Mouse (Mus musculus) cerebellum, adult 8-10 months (tissue): ENCODE data around the gene Mettl24.

Experiments used
- DNase-seq: peaks from one replicate; pipeline ENCODE4 v3.0.0; 2022

Mettl24 gene

GRCm38 (mm10) chr10:40685641-40686040 lies 2.6 kb downstream of the Mettl24 start:
- no peak for DNase-seq

GRCm38 (mm10) chr10:40686976-40687375 lies 3.9 kb downstream of the Mettl24 start:
- DNase-seq, result no peak

GRCm38 (mm10) chr10:40687407-40687806 lies 4.3 kb downstream of the Mettl24 start:
- no peak for DNase-seq

GRCm38 (mm10) chr10:40688266-40688665 lies 5.2 kb downstream of the Mettl24 start:
- no peak for DNase-seq

GRCm38 (mm10) chr10:40688873-40689272 lies 5.8 kb downstream of the Mettl24 start:
- no peak for DNase-seq

- DNase-seq, result no peak
Observed at GRCm38 (mm10) chr10:40698652-40699051, 15.6 kb downstream of the Mettl24 start.

GRCm38 (mm10) chr10:40711127-40711526 lies 28.0 kb downstream of the Mettl24 start:
- no peak for DNase-seq

GRCm38 (mm10) chr10:40713018-40713608 lies 30.0 kb downstream of the Mettl24 start:
- no peak for DNase-seq

- no peak for DNase-seq
Observed at GRCm38 (mm10) chr10:40713829-40714228, 30.7 kb downstream of the Mettl24 start.

GRCm38 (mm10) chr10:40715151-40715550 lies 32.1 kb downstream of the Mettl24 start:
- no peak for DNase-seq

- no peak for DNase-seq
Observed at GRCm38 (mm10) chr10:40716296-40716695, 33.2 kb downstream of the Mettl24 start.

- DNase-seq, result no peak
Observed at GRCm38 (mm10) chr10:40716713-40717112, 33.6 kb downstream of the Mettl24 start.

GRCm38 (mm10) chr10:40718362-40718761 lies 35.3 kb downstream of the Mettl24 start:
- DNase-seq, result no peak

GRCm38 (mm10) chr10:40719062-40719461 lies 36.0 kb downstream of the Mettl24 start:
- no peak for DNase-seq

GRCm38 (mm10) chr10:40720883-40721282 lies 37.8 kb downstream of the Mettl24 start:
- no peak for DNase-seq

GRCm38 (mm10) chr10:40724342-40724741 lies 41.3 kb downstream of the Mettl24 start:
- no peak for DNase-seq

GRCm38 (mm10) chr10:40725066-40725465 lies 42.0 kb downstream of the Mettl24 start:
- DNase-seq, result no peak

- no peak for DNase-seq
Observed at GRCm38 (mm10) chr10:40725471-40725870, 42.4 kb downstream of the Mettl24 start.

- DNase-seq, result no peak
Observed at GRCm38 (mm10) chr10:40726288-40726902, 43.3 kb downstream of the Mettl24 start.

- no peak for DNase-seq
Observed at GRCm38 (mm10) chr10:40726989-40727388, 43.9 kb downstream of the Mettl24 start.

GRCm38 (mm10) chr10:40730200-40730599 lies 47.1 kb downstream of the Mettl24 start:
- no peak for DNase-seq

- DNase-seq, result no peak
Observed at GRCm38 (mm10) chr10:40733291-40733690, 50.2 kb downstream of the Mettl24 start.

GRCm38 (mm10) chr10:40736172-40736571 lies 53.1 kb downstream of the Mettl24 start:
- no peak for DNase-seq

- DNase-seq, result no peak
Observed at GRCm38 (mm10) chr10:40737274-40738112, 54.4 kb downstream of the Mettl24 start.
